Mouse (Mus musculus): Measurements from ENCODE around the gene Ccdc62. TPM values are rescaled to one million over a fixed set of nuclear protein-coding genes. Genes with fewer than 3 reads are reported as not detected.
A peak's percentile ranks its signal among the peaks of the same experiment; 100 is the strongest.

Ccdc62 gene
- polyA plus RNA-seq, 1 experiment from 2014 or later = 6.2 TPM

- 62% methylated on average over 18 of the region's 18 CpGs for WGBS
- Histone ChIP-seq H3K4me3 (ENCODE audit: low read length) (no peak overlapping the region), H3K4me2 (replicated peaks; ENCODE audit: low read depth, low read length) (no peak overlapping the region), H3K36me3 (ENCODE audit: control insufficient read depth, insufficient read depth, low read length) (no peaks in the 10 kb centered on the region), H3K9me3 (ENCODE audit: control insufficient read depth, low read length) (no peaks in the 10 kb centered on the region), H3K27ac (ENCODE audit: low read depth, low read length) (peak overlapping the region; percentile 14; the same call in 1 of the 2 replicates), H3K27me3 (ENCODE audit: control insufficient read depth, insufficient read depth, low read length) (peaks cover 9% of the 10 kb centered on the region; the same call in 1 of the 2 replicates), H3K9ac (ENCODE audit: low read depth, low read length) (no peak overlapping the region), H3K4me1 (ENCODE audit: control insufficient read depth, insufficient read depth, low read length) (peaks cover 30% of the 10 kb centered on the region; the same call in 1 of the 2 replicates)
- peak; percentile 29; the same call in 1 of the 2 replicates for ATAC-seq (ENCODE audit: low FRiP score, low TSS enrichment)
Observed at GRCm38 (mm10) chr5:123979221-123979979, 48.9 kb downstream of the Ccdc62 start.

DNA sequence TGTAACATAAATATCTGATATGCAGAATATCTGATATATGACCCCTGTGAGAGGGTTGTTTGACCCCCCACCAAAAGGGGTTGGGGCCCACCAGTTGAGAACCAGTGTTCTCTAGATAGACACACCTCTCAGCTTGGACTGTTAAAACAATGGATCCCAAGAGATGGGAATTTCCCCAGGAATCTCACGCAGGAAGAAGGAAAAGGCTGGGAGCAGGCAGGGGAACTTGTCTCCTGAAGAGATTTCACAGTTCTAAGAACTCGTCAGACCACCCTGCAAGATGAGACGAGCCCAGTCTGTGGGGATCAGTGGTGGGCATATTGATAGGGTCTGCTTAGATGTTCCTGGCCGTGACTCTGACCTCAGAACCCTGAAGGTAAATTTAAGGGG is 49.5 kb downstream of the Ccdc62 start:
- no peaks in the 10 kb centered on the region for H3K9me3 ChIP-seq (ENCODE audit: control insufficient read depth, low read length)
- 54% methylated on average over 4 of the region's 4 CpGs for WGBS
- H3K27ac ChIP-seq (ENCODE audit: low read depth, low read length) = no peak overlapping the region
- H3K27me3 ChIP-seq (ENCODE audit: control insufficient read depth, insufficient read depth, low read length) = peaks cover 9% of the 10 kb centered on the region; the same call in 1 of the 2 replicates
- no peaks in the 10 kb centered on the region for H3K36me3 ChIP-seq (ENCODE audit: control insufficient read depth, insufficient read depth, low read length)
- no peak overlapping the region for H3K4me3 ChIP-seq (ENCODE audit: low read length)
- H3K9ac ChIP-seq (ENCODE audit: low read depth, low read length) = no peak overlapping the region
- no peak for ATAC-seq (ENCODE audit: low FRiP score, low TSS enrichment)
- no peak overlapping the region for H3K4me2 ChIP-seq (replicated peaks; ENCODE audit: low read depth, low read length)
- peaks cover 25% of the 10 kb centered on the region; the same call in 1 of the 2 replicates for H3K4me1 ChIP-seq (ENCODE audit: control insufficient read depth, insufficient read depth, low read length)

DNA sequence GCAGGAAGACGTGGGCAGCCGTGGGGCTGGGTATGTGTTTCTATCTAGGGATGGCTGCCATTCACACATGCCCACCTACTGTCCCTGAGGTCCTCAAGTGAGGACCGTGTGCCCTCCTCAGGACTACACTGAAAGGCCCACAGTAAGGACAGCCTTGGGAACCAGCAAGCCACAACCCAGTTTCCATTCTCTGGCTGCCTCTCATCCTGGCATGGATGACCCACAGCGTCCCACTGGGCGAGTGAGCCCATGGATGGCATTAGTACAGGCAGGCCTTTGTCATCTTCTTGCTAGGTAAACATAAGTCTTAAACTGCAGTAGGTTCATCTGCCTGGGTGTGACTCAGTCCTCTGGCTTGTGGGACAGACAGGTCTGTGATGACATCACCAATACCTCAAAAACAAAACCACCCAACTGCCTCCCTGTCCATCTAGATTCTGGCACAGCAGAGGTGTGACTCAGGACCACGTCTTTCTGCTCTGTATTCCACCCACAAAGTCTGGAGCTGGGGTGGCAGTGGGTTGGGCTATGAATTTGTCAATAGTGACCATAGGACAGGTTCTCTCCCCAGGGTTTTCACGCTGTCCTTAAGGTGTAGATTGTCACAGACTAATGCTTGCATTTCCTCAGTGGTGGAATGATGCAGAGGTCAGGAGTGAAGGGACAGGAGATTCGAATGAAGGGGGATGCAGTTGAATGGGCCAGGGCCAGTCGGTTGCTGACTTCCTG is 50.2 kb downstream of the Ccdc62 start:
- no peaks in the 10 kb centered on the region for H3K36me3 ChIP-seq (ENCODE audit: control insufficient read depth, insufficient read depth, low read length)
- no peak overlapping the region for H3K4me2 ChIP-seq (replicated peaks; ENCODE audit: low read depth, low read length)
- H3K4me3 ChIP-seq (ENCODE audit: low read length) = no peak overlapping the region
- no peak for ATAC-seq (ENCODE audit: low FRiP score, low TSS enrichment)
- 75% methylated on average over 9 of the region's 9 CpGs for WGBS
- H3K27me3 ChIP-seq (ENCODE audit: control insufficient read depth, insufficient read depth, low read length) = peaks cover 3% of the 10 kb centered on the region; the same call in 1 of the 2 replicates
- peaks cover 18% of the 10 kb centered on the region; the same call in 1 of the 2 replicates for H3K4me1 ChIP-seq (ENCODE audit: control insufficient read depth, insufficient read depth, low read length)
- no peak overlapping the region for H3K9ac ChIP-seq (ENCODE audit: low read depth, low read length)
- H3K9me3 ChIP-seq (ENCODE audit: control insufficient read depth, low read length) = no peaks in the 10 kb centered on the region
- no peak overlapping the region for H3K27ac ChIP-seq (ENCODE audit: low read depth, low read length)

GRCm38 (mm10) chr5:123981250-123981554 is 50.7 kb downstream of the Ccdc62 start:
- Histone ChIP-seq H3K9me3 (ENCODE audit: control insufficient read depth, low read length) (no peaks in the 10 kb centered on the region), H3K36me3 (ENCODE audit: control insufficient read depth, insufficient read depth, low read length) (no peaks in the 10 kb centered on the region), H3K27ac (ENCODE audit: low read depth, low read length) (no peak overlapping the region), H3K27me3 (ENCODE audit: control insufficient read depth, insufficient read depth, low read length) (no peaks in the 10 kb centered on the region), H3K4me1 (ENCODE audit: control insufficient read depth, insufficient read depth, low read length) (peaks cover 15% of the 10 kb centered on the region; the same call in 1 of the 2 replicates), H3K4me3 (ENCODE audit: low read length) (no peak overlapping the region), H3K4me2 (replicated peaks; ENCODE audit: low read depth, low read length) (no peak overlapping the region), H3K9ac (ENCODE audit: low read depth, low read length) (no peak overlapping the region)
- WGBS = 78% methylated on average over 6 of the region's 6 CpGs
- no peak for ATAC-seq (ENCODE audit: low FRiP score, low TSS enrichment)

DNA sequence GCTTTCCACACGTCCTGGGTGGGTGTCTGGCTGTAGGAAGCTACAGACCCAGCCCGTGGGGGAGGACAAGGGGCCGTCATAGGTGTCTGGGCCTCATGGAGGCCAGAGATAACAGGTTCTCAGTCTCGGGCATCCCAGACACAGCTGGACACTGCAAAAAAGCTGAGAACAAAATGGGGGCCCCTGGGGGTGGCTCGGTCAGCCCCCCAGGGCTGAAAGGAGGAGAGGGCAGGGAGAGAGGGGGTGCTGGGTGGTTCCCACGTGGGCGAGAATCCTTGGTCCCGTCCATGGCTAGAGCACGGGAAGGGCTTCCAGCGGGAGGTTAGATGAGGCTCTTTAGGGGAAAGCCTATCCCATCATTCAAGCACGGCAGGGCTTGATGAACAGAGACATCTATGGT is 52.4 kb downstream of the Ccdc62 start:
- Histone ChIP-seq H3K27me3 (ENCODE audit: control insufficient read depth, insufficient read depth, low read length) (no peaks in the 10 kb centered on the region), H3K9me3 (ENCODE audit: control insufficient read depth, low read length) (no peaks in the 10 kb centered on the region), H3K36me3 (ENCODE audit: control insufficient read depth, insufficient read depth, low read length) (no peaks in the 10 kb centered on the region), H3K4me1 (ENCODE audit: control insufficient read depth, insufficient read depth, low read length) (peaks cover 18% of the 10 kb centered on the region), H3K9ac (ENCODE audit: low read depth, low read length) (no peak overlapping the region), H3K27ac (ENCODE audit: low read depth, low read length) (no peak overlapping the region), H3K4me3 (ENCODE audit: low read length) (no peak overlapping the region), H3K4me2 (replicated peaks; ENCODE audit: low read depth, low read length) (no peak overlapping the region)
- 82% methylated on average over 11 of the region's 11 CpGs for WGBS
- no peak for ATAC-seq (ENCODE audit: low FRiP score, low TSS enrichment)

DNA sequence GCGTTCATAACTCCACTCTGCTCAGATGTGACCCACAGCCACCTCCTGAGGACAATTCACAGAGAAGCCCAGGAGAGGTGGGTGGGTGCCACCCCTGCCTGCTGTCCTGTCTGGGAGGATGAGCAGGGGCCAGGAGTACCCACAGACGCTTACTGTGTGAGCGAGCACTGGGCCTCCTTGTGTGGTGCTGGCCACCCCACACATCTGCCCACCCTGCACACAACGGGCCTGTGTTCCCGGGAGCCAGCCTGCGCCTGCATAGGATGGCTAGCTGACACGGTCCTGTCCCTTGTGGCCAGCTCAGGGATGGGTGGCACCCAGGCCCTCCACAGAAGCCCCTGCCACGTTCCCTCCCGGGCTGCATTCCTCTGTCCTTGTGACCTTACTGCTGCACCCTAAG is 55.0 kb downstream of the Ccdc62 start:
- no peak overlapping the region for H3K4me2 ChIP-seq (replicated peaks; ENCODE audit: low read depth, low read length)
- 58% methylated on average over 9 of the region's 9 CpGs for WGBS
- ATAC-seq (ENCODE audit: low FRiP score, low TSS enrichment) = no peak
- no peaks in the 10 kb centered on the region for H3K27me3 ChIP-seq (ENCODE audit: control insufficient read depth, insufficient read depth, low read length)
- H3K4me1 ChIP-seq (ENCODE audit: control insufficient read depth, insufficient read depth, low read length) = peaks cover 27% of the 10 kb centered on the region
- no peak overlapping the region for H3K9ac ChIP-seq (ENCODE audit: low read depth, low read length)
- H3K36me3 ChIP-seq (ENCODE audit: control insufficient read depth, insufficient read depth, low read length) = 0 out of 2 replicates have a peak, but pooled peaks cover 2% of the 10 kb centered on the region
- H3K9me3 ChIP-seq (ENCODE audit: control insufficient read depth, low read length) = no peaks in the 10 kb centered on the region
- no peak overlapping the region for H3K27ac ChIP-seq (ENCODE audit: low read depth, low read length)
- H3K4me3 ChIP-seq (ENCODE audit: low read length) = no peak overlapping the region

GRCm38 (mm10) chr5:123986925-123987324 is 56.4 kb downstream of the Ccdc62 start:
- Histone ChIP-seq H3K27ac (ENCODE audit: low read depth, low read length) (no peak overlapping the region), H3K4me2 (replicated peaks; ENCODE audit: low read depth, low read length) (no peak overlapping the region), H3K9me3 (ENCODE audit: control insufficient read depth, low read length) (no peaks in the 10 kb centered on the region), H3K4me3 (ENCODE audit: low read length) (no peak overlapping the region), H3K9ac (ENCODE audit: low read depth, low read length) (no peak overlapping the region), H3K27me3 (ENCODE audit: control insufficient read depth, insufficient read depth, low read length) (no peaks in the 10 kb centered on the region), H3K4me1 (ENCODE audit: control insufficient read depth, insufficient read depth, low read length) (peaks cover 24% of the 10 kb centered on the region), H3K36me3 (ENCODE audit: control insufficient read depth, insufficient read depth, low read length) (peaks cover 7% of the 10 kb centered on the region; the same call in 1 of the 2 replicates)
- 14% methylated on average over 2 of the region's 2 CpGs for WGBS
- ATAC-seq (ENCODE audit: low FRiP score, low TSS enrichment) = peak; percentile 61

- Histone ChIP-seq H3K9me3 (ENCODE audit: control insufficient read depth, low read length) (no peaks in the 10 kb centered on the region), H3K27ac (ENCODE audit: low read depth, low read length) (peak overlapping the region; percentile 31), H3K9ac (ENCODE audit: low read depth, low read length) (no peak overlapping the region), H3K4me3 (ENCODE audit: low read length) (no peak overlapping the region), H3K36me3 (ENCODE audit: control insufficient read depth, insufficient read depth, low read length) (peaks cover 8% of the 10 kb centered on the region; the same call in 1 of the 2 replicates), H3K4me1 (ENCODE audit: control insufficient read depth, insufficient read depth, low read length) (peaks cover 24% of the 10 kb centered on the region), H3K4me2 (replicated peaks; ENCODE audit: low read depth, low read length) (no peak overlapping the region), H3K27me3 (ENCODE audit: control insufficient read depth, insufficient read depth, low read length) (no peaks in the 10 kb centered on the region)
- 73% methylated on average over 4 of the region's 4 CpGs for WGBS
- no peak for ATAC-seq (ENCODE audit: low FRiP score, low TSS enrichment)
Observed at GRCm38 (mm10) chr5:123987511-123987910, 57.0 kb downstream of the Ccdc62 start.

All from kidney, embryonic 14.5 days (tissue).